Mouse (Mus musculus) liver, embryonic 11.5 days (tissue): ENCODE results near the gene Nr4a3. TPM values are rescaled to one million over a fixed set of nuclear protein-coding genes. Genes with fewer than 3 reads are reported as not detected.

Experiments used
- ATAC-seq: fragments of 200-750 bp; cut with Nextera tagmentation; replicated peaks from 2 replicates; pipeline ENCODE4 v1.8.0; 2017; ENCODE audit warnings: moderate number of reproducible peaks, mild to moderate bottlenecking, moderate TSS enrichment, moderate library complexity; ENCODE audit not compliant: low FRiP score
- DNase-seq: peaks from one replicate; pipeline ENCODE4 v3.0.0-alpha.2; 2017; ENCODE audit warnings: low spot score
- H3K27ac ChIP-seq: fragments of 300-500 bp; sonication (generic); 2 replicates; pipeline ENCODE4 v1.5.1; 2014; ENCODE audit warnings: mild to moderate bottlenecking, low read depth, low read length, control low read depth
- H3K27me3 ChIP-seq: fragments of 300-500 bp; sonication (generic); replicated peaks from 2 replicates; pipeline ENCODE4 v1.6.1; 2014; ENCODE audit warnings: low read length, mixed read lengths; ENCODE audit not compliant: control insufficient read depth, insufficient read depth
- H3K36me3 ChIP-seq: fragments of 300-500 bp; sonication (generic); 2 replicates; pipeline ENCODE4 v1.6.1; 2014; ENCODE audit warnings: mild to moderate bottlenecking, low read length, moderate library complexity, mixed read lengths; ENCODE audit not compliant: control insufficient read depth, insufficient read depth
- H3K4me1 ChIP-seq: fragments of 300-500 bp; sonication (generic); replicated peaks from 2 replicates; pipeline ENCODE4 v1.6.1; 2014; ENCODE audit warnings: low read length, mixed read lengths; ENCODE audit not compliant: control insufficient read depth, insufficient read depth
- H3K4me2 ChIP-seq: fragments of 300-500 bp; sonication (generic); 2 replicates; pipeline ENCODE4 v1.6.1; 2014; ENCODE audit warnings: mild to moderate bottlenecking, control low read depth, moderate library complexity
- H3K4me3 ChIP-seq: fragments of 300-500 bp; sonication (generic); 2 replicates; pipeline ENCODE4 v1.5.1; 2014; ENCODE audit warnings: low read depth, low read length, control low read depth
- H3K9ac ChIP-seq: fragments of 300-500 bp; sonication (generic); 2 replicates; pipeline ENCODE4 v1.6.1; 2014; ENCODE audit warnings: low read depth, low read length, control low read depth
- H3K9me3 ChIP-seq: fragments of 300-500 bp; sonication (generic); 2 replicates; pipeline ENCODE4 v1.6.1; 2016; ENCODE audit warnings: low read length, inconsistent platforms, mixed read lengths; ENCODE audit not compliant: control insufficient read depth
- WGBS: fragments of 180-500 bp; shearing (Covaris S2); extraction: QIAGEN DNeasy Blood & Tissue Kit; methylation state at CpG from one replicate; pipeline ENCODE4 v1.1.7; 2014; 5-methylcytosine and 5-hydroxymethylcytosine counted together
- polyA plus RNA-seq: library from polyadenylated mRNA; unstranded; fragments of >200 nt; fragmentation: Nextera tagmentation; extraction: Ambion mirVana; gene quantifications from 2 replicates; pipeline ENCODE4 v1.2.1, GENCODE M21; 2014

The Nr4a3 gene
- polyA plus RNA-seq, 1 experiment from 2014 or later = 0.04 TPM

- no peaks in the 10 kb centered on the region for H3K4me1 ChIP-seq
- H3K27ac ChIP-seq = no peak overlapping the region
- WGBS = 83% methylated on average over 5 of the region's 5 CpGs
- H3K9me3 ChIP-seq = no peaks in the 10 kb centered on the region
- H3K9ac ChIP-seq = no peak overlapping the region
- no peak for DNase-seq
- no peak for ATAC-seq
- H3K27me3 ChIP-seq = 0 out of 2 replicates have a peak, but pooled peaks cover 3% of the 10 kb centered on the region
- H3K4me3 ChIP-seq = no peak overlapping the region
- no peaks in the 10 kb centered on the region for H3K36me3 ChIP-seq
- no peak overlapping the region for H3K4me2 ChIP-seq
Observed at GRCm38 (mm10) chr4:48038847-48039246, 6.1 kb upstream of the Nr4a3 start.

- no peak for DNase-seq
- 71% methylated on average over 7 of the region's 7 CpGs for WGBS
Observed at GRCm38 (mm10) chr4:48039736-48040135, 5.2 kb upstream of the Nr4a3 start.

GRCm38 (mm10) chr4:48042466-48042785 is 2.5 kb upstream of the Nr4a3 start:
- Histone ChIP-seq H3K27me3 (peaks cover 29% of the 10 kb centered on the region), H3K9ac (peak overlapping the region; percentile 87), H3K36me3 (no peaks in the 10 kb centered on the region), H3K27ac (peak overlapping the region; percentile 78; the same call in 1 of the 2 replicates), H3K9me3 (no peaks in the 10 kb centered on the region), H3K4me3 (peak overlapping the region; percentile 70), H3K4me1 (peaks cover 8% of the 10 kb centered on the region; the same call in 1 of the 2 replicates), H3K4me2 (peak overlapping the region; percentile 96)
- ATAC-seq = 0 out of 2 replicates have a peak, but pooled peaks have one; percentile 3
- WGBS = 1% methylated on average over 4 of the region's 4 CpGs
- DNase-seq = no peak

More at GRCm38 (mm10) chr4:48039736-48040135, 5.2 kb upstream of the Nr4a3 start:
- H3K4me2 ChIP-seq = no peak overlapping the region
- H3K4me3 ChIP-seq = no peak overlapping the region
- no peak overlapping the region for H3K27ac ChIP-seq
- H3K36me3 ChIP-seq = no peaks in the 10 kb centered on the region
- 0 out of 2 replicates have a peak, but pooled peaks cover 3% of the 10 kb centered on the region for H3K27me3 ChIP-seq
- no peak for ATAC-seq
- no peaks in the 10 kb centered on the region for H3K9me3 ChIP-seq
- H3K9ac ChIP-seq = no peak overlapping the region
- H3K4me1 ChIP-seq = no peaks in the 10 kb centered on the region

DNA sequence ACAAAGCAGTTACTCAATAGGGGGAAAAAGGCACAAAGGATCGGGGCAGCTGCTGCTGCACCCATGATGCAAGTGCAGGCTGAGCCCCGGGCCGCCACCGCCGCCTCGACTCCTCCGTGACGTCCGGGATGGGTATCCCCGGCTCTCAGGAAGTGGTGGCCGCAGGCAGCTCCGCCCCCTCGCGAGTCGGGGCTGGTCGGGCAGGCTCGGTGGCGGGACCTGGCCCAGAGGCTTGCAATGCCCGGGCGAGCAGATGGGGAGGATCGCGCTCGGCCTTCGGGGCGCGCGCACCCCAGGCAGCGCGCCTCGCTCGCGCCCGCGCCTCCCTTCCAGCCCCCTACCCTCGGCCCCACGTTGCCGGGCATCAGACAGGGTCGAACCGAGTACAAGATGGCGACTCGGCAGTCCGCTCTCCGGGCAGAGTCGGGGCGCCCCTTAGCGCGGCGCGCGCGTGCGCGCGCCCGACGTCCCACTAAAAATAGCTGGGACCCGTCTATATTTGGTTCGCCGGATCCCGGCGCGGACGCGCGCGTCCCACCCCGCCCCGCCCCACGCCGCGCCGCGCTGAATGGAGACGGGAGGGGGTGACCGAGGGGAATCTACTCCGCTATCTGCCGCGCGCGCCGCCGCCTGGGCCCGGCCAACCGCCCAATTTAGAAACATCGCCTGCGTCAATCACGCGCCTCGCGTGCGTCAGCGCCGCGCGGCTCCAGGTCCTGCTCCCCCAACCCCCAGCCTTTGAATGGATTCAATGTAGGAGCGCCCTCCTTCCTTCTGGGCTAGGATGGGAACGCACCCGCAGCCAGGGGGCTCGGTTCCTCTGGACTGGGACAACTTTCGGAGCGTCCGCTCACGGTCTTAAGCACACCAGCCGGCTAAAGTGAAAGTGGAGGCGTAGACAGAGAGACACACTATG is 1.9 kb upstream of the Nr4a3 start:
- ATAC-seq (peak; percentile 83), DNase-seq (peak; percentile 94)
- Histone ChIP-seq H3K9ac (peak overlapping the region; percentile 87), H3K36me3 (no peaks in the 10 kb centered on the region), H3K4me1 (peaks cover 8% of the 10 kb centered on the region; the same call in 1 of the 2 replicates), H3K27ac (peak overlapping the region; percentile 78), H3K4me3 (peak overlapping the region; percentile 70), H3K4me2 (peak overlapping the region; percentile 96), H3K9me3 (no peaks in the 10 kb centered on the region), H3K27me3 (peaks cover 35% of the 10 kb centered on the region)
- WGBS = under 1% methylated on average over 104 of the region's 105 CpGs

- H3K4me3 ChIP-seq = peak overlapping the region; percentile 70
- WGBS = under 1% methylated on average over 11 of the region's 11 CpGs
- DNase-seq = no peak
Observed at GRCm38 (mm10) chr4:48044141-48044490, 837 bp upstream of the Nr4a3 start.

GRCm38 (mm10) chr4:48045281-48045720 is 348 bp downstream of the Nr4a3 start:
- Histone ChIP-seq H3K27me3 (peaks cover 58% of the 10 kb centered on the region), H3K27ac (no peak overlapping the region), H3K4me1 (peaks cover 8% of the 10 kb centered on the region; the same call in 1 of the 2 replicates), H3K36me3 (no peaks in the 10 kb centered on the region), H3K9me3 (no peaks in the 10 kb centered on the region), H3K9ac (no peak overlapping the region; the same call in 1 of the 2 replicates), H3K4me2 (peak overlapping the region; percentile 96), H3K4me3 (peak overlapping the region; percentile 70)
- no peak; the same call in 1 of the 2 replicates for ATAC-seq
- WGBS = under 1% methylated on average over 41 of the region's 42 CpGs
- DNase-seq = no peak

More at GRCm38 (mm10) chr4:48044141-48044490, 837 bp upstream of the Nr4a3 start:
- H3K4me1 ChIP-seq = peaks cover 8% of the 10 kb centered on the region; the same call in 1 of the 2 replicates
- H3K27me3 ChIP-seq = peaks cover 46% of the 10 kb centered on the region
- ATAC-seq = no peak
- no peaks in the 10 kb centered on the region for H3K9me3 ChIP-seq
- peak overlapping the region; percentile 96 for H3K4me2 ChIP-seq
- H3K9ac ChIP-seq = peak overlapping the region; percentile 68
- H3K27ac ChIP-seq = no peak overlapping the region
- H3K36me3 ChIP-seq = no peaks in the 10 kb centered on the region

DNA sequence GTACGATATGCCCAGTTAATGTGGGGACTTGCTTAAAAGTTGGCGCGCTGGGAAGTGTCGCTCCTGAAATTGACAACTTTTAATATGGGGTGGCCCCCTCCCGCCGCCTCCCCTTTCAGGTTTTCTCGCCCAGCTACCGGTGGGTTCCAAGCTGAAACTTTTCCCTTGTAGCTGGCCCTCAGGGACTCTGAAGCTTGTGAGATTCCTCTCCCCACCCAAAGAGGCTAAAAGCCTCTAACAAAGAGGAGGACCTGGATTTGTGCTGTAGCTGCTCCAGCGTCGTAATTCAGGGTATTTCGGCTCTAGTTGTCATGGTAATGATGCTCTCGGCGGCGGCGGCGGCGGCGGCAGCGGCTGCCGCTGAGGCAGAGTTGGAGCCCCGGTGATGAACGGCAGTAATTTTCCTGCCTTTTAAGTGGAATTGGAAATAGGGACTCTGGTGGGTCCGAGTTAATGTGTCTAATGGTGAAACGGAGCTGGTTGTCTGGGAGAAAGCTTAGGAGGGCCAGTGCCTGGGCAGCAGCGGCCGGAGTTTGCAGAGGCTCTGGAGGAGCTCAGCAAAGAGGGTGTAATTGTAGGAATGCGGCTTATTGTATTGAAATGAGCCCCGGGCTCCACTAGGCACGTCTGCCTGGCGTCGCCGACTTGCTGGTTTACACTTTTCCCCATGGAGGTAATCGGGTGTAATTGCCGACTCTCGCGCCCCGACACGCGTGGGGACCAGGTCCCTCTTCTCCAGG is 938 bp downstream of the Nr4a3 start:
- H3K4me3 ChIP-seq = peak overlapping the region; percentile 70
- H3K4me2 ChIP-seq = peak overlapping the region; percentile 96
- H3K4me1 ChIP-seq = peaks cover 8% of the 10 kb centered on the region; the same call in 1 of the 2 replicates
- no peak overlapping the region for H3K27ac ChIP-seq
- 1% methylated on average over 39 of the region's 39 CpGs for WGBS
- no peak overlapping the region for H3K9ac ChIP-seq
- H3K27me3 ChIP-seq = peaks cover 64% of the 10 kb centered on the region
- no peaks in the 10 kb centered on the region for H3K9me3 ChIP-seq
- DNase-seq = peak; percentile 63
- ATAC-seq = no peak
- H3K36me3 ChIP-seq = no peaks in the 10 kb centered on the region

DNA sequence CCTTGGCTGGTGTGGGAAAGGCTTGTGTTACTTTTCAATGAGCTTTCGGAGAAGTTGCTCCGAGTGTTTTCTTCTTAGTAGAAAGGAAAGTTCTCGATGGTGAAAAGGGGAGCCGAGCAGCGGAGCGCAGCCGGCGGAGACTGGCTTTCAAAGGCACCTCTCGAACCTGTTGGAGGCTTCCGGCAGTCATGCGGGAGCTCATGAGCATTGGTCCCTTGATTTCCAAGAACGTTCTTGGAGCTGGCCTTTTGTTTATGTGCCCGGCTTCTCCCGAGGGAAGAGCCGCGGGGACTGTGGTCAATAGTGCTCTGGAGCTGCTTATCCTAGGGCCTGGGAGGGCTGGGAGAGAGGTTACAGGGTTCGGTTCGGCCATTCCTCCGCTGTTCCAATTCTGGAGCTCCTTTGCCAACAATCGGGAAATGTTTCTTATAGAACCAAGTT is 1.5 kb downstream of the Nr4a3 start:
- ATAC-seq (no peak), DNase-seq (no peak)
- H3K9ac ChIP-seq = no peak overlapping the region
- no peak overlapping the region for H3K27ac ChIP-seq
- no peaks in the 10 kb centered on the region for H3K36me3 ChIP-seq
- peaks cover 69% of the 10 kb centered on the region for H3K27me3 ChIP-seq
- H3K4me3 ChIP-seq = peak overlapping the region; percentile 70
- peak overlapping the region; percentile 96 for H3K4me2 ChIP-seq
- no peaks in the 10 kb centered on the region for H3K9me3 ChIP-seq
- peaks cover 8% of the 10 kb centered on the region; the same call in 1 of the 2 replicates for H3K4me1 ChIP-seq
- WGBS = 2% methylated on average over 20 of the region's 20 CpGs
